Mouse (Mus musculus): ENCODE measurements around the gene Col2a1. TPM values are rescaled to one million over a fixed set of nuclear protein-coding genes. Genes with fewer than 3 reads are reported as not detected.

Col2a1 gene
- polyA plus RNA-seq, 1 experiment = 60.2 TPM

DNA sequence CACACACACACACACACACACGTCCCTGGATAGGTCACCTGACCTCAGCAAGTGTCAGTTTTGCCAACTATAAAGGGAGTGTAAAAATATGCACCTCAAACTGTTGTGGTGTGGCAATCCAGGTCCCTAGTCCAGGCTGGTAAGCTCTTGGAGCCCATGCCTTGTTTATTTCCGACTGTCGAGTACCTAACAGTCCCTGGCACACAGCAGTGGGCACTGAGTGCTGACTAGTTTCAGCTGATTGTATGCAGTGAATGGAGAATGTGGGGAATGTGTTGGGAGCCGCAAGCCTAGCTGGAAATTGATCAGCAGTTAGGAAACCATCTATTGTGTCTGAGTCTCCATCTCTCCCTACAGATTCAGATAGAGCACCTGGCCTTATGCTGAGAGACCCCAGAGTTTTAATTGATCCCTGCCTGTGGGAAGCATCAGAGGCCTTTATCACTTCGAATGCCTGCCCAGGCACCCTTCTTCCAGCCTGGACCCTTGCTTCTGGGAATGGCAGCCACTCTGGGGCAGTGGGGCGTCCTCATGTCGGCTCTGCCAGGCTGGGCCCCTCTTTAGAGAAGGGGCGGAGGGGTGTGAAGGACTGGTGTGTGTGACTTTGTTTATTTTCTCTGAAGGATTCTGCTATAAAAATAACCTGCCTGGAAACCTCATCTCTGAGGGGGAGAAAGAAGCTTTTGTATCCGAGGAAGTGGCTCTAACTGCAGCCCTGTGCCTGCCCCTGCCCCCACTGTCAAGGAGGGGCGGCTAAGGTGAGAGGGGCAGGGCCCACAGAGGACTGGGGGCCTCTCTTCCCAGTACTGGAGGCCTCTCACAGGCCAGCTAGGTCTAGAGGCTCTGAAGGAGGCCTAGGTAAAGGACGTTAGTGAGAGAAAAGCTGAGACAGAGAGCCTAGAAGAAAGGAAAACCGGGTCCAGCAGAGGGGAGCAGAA lies 22.7 kb upstream of the Col2a1 start:
- TF ChIP-seq POLR2A (IDR thresholded peaks at IDR 0.05; ENCODE audit: borderline replicate concordance, extremely low read depth, insufficient read depth, insufficient read length, poor library complexity, severe bottlenecking) (no peak), CTCF (IDR thresholded peaks at IDR 0.05; ENCODE audit: borderline replicate concordance, extremely low read depth, insufficient read depth, insufficient read length) (no peak)
- peak; percentile 49 for DNase-seq (ENCODE audit: low read depth)

DNA sequence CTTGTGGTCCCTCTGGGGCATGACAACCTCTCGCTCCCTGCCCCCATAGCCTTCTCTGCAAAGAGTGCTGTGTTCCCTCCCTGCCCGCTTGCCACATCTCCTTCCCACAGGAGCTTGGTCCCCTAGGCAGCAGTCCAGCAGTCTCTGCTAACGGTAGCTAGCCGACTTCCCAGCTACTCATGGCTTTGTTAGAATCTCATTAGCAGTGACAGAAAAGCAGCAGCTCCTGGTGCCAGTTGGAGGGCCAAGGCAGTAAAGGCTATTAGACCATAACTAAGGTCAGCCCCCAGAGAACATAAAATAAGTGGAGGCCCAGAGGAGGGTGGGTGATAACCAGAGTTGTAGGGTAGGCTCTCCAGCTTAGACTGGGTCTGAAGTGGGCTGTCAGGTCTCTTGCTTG lies 21.1 kb upstream of the Col2a1 start:
- no peak for TF ChIP-seq CTCF (IDR thresholded peaks at IDR 0.05; ENCODE audit: borderline replicate concordance, extremely low read depth, insufficient read depth, insufficient read length)
- TF ChIP-seq POLR2A (IDR thresholded peaks at IDR 0.05; ENCODE audit: borderline replicate concordance, extremely low read depth, insufficient read depth, insufficient read length, poor library complexity, severe bottlenecking) = no peak
- peak; percentile 64 for DNase-seq (ENCODE audit: low read depth)

DNA sequence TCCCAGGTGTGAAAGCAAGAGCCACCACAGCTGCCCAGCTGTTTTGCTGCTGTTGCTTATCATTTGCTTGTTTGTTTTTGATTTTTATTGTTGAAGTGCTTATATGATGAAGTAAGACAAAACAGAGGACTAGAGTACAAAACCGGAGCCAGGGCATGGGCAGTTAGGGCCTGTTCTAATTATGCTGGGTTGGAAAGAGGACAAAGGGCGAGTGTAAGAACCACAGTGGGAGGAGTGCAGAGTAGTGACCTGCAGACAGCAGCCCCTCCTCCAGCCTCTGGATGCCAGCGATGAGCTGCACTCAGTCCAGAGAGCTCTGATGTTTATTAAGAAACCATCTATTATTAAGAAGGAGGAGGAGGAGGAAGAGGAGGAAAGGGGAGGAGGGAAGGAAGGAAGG lies 18.6 kb upstream of the Col2a1 start:
- no peak for DNase-seq (ENCODE audit: low read depth)
- TF ChIP-seq POLR2A (IDR thresholded peaks at IDR 0.05; ENCODE audit: borderline replicate concordance, extremely low read depth, insufficient read depth, insufficient read length, poor library complexity, severe bottlenecking) = no peak
- TF ChIP-seq CTCF (IDR thresholded peaks at IDR 0.05; ENCODE audit: borderline replicate concordance, extremely low read depth, insufficient read depth, insufficient read length) = no peak

DNA sequence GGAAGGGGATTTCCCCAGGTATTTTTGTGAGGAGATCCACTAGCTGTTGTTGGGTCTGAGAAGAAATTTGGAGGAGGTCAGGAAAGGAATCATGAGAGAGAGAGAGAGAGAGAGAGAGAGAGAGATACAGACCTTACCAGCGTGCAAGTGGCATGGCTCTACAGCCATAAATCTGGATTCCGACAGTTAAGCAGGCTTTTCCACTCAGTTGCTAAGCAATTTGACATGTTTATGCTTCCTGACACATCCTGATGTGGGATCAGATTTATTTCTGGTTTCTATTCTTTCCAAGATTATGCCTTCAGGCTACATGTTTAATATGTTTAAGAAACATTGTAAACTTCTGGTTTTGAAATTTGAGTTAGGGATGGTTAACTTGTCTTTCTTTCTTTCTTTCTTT lies 17.4 kb upstream of the Col2a1 start:
- DNase-seq (ENCODE audit: low read depth) = no peak
- TF ChIP-seq POLR2A (IDR thresholded peaks at IDR 0.05; ENCODE audit: borderline replicate concordance, extremely low read depth, insufficient read depth, insufficient read length, poor library complexity, severe bottlenecking) (no peak), CTCF (IDR thresholded peaks at IDR 0.05; ENCODE audit: borderline replicate concordance, extremely low read depth, insufficient read depth, insufficient read length) (no peak)

DNA sequence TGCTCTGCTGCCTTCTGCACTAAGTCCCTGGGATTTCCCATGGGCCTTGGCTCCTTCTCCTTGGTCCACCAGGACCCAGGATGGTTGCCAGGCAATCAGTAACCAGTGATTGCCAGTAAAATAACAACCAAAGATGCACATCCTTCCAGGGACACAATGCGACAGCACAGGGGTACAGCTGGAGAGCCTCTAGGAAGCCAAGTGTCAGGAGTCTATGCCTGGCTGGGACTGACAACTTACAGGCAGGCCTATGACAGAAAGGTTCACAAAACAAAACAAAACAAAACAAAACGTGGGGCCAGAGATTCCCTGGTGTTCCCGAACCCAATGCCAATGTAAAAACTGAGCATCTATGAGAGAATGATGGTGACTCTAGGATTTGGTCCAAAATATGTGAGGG lies 14.6 kb upstream of the Col2a1 start:
- no peak for DNase-seq (ENCODE audit: low read depth)

GRCm38 (mm10) chr15:98017925-98018324 lies 13.4 kb upstream of the Col2a1 start:
- no peak for DNase-seq (ENCODE audit: low read depth)
- no peak for TF ChIP-seq CTCF (IDR thresholded peaks at IDR 0.05; ENCODE audit: borderline replicate concordance, extremely low read depth, insufficient read depth, insufficient read length)
- no peak for TF ChIP-seq POLR2A (IDR thresholded peaks at IDR 0.05; ENCODE audit: borderline replicate concordance, extremely low read depth, insufficient read depth, insufficient read length, poor library complexity, severe bottlenecking)

More for the DNA sequence above, 14.6 kb upstream of the Col2a1 start:
- TF ChIP-seq CTCF (IDR thresholded peaks at IDR 0.05; ENCODE audit: borderline replicate concordance, extremely low read depth, insufficient read depth, insufficient read length) (no peak), POLR2A (IDR thresholded peaks at IDR 0.05; ENCODE audit: borderline replicate concordance, extremely low read depth, insufficient read depth, insufficient read length, poor library complexity, severe bottlenecking) (no peak)

- DNase-seq (ENCODE audit: low read depth) = peak; percentile 76
- TF ChIP-seq CTCF (IDR thresholded peaks at IDR 0.05; ENCODE audit: borderline replicate concordance, extremely low read depth, insufficient read depth, insufficient read length) (no peak), POLR2A (IDR thresholded peaks at IDR 0.05; ENCODE audit: borderline replicate concordance, extremely low read depth, insufficient read depth, insufficient read length, poor library complexity, severe bottlenecking) (no peak)
These were observed 8.3 kb upstream of the Col2a1 start for GRCm38 (mm10) chr15:98012810-98013209.

DNA sequence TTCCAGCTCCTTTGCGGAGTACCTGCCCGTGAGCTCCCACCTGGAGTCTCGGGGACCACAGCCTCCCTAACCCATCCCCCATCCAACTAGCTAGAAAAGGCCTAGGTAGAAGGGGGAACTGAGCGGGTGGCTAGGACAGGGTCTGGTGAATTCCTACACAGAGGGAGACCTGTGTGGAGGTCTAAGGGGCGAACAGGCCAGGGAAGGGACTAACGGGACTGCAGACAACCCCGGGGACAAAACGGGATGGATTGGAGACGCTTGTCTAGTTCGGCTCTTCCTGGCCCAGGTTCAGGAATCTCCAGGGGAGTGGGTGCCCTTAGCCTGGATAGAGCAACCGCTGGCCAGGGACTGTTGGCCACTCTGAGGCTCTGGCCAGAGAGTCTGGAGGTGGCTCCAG lies 686 bp upstream of the Col2a1 start:
- TF ChIP-seq POLR2A (IDR thresholded peaks at IDR 0.05; ENCODE audit: borderline replicate concordance, extremely low read depth, insufficient read depth, insufficient read length, poor library complexity, severe bottlenecking) (no peak), CTCF (IDR thresholded peaks at IDR 0.05; ENCODE audit: borderline replicate concordance, extremely low read depth, insufficient read depth, insufficient read length) (no peak)
- no peak for DNase-seq (ENCODE audit: low read depth)

- TF ChIP-seq CTCF (IDR thresholded peaks at IDR 0.05; ENCODE audit: borderline replicate concordance, extremely low read depth, insufficient read depth, insufficient read length) (no peak), POLR2A (IDR thresholded peaks at IDR 0.05; ENCODE audit: borderline replicate concordance, extremely low read depth, insufficient read depth, insufficient read length, poor library complexity, severe bottlenecking) (no peak)
- DNase-seq (ENCODE audit: low read depth) = no peak
These were observed 255 bp upstream of the Col2a1 start for GRCm38 (mm10) chr15:98004740-98005159.

- peak; percentile 58 for DNase-seq (ENCODE audit: low read depth)
- TF ChIP-seq POLR2A (IDR thresholded peaks at IDR 0.05; ENCODE audit: borderline replicate concordance, extremely low read depth, insufficient read depth, insufficient read length, poor library complexity, severe bottlenecking) (no peak), CTCF (IDR thresholded peaks at IDR 0.05; ENCODE audit: borderline replicate concordance, extremely low read depth, insufficient read depth, insufficient read length) (no peak)
These were observed 1.3 kb downstream of the Col2a1 start for GRCm38 (mm10) chr15:98002991-98003821.
